Mouse (Mus musculus) Patski (cell line): ENCODE measurements around the gene Kif26a. TPM values are rescaled to one million over a fixed set of nuclear protein-coding genes. Genes with fewer than 3 reads are reported as not detected.

Experiments used
- ATAC-seq: fragments of 100-300 bp; one replicate; pipeline ENCODE4 v1.8.0; 2021
- CTCF ChIA-PET: fragments of 350-600 bp; sonication (Branson Sonifier 250); formaldehyde crosslinking; loops from one replicate; lab custom pipeline; 2022; ENCODE audit warnings: inconsistent platforms; lab: Charles Lee
- POLR2A ChIA-PET: fragments of 350-600 bp; sonication (Branson Sonifier 250); formaldehyde crosslinking; loops from one replicate; lab custom pipeline; 2022; ENCODE audit warnings: antibody characterized with exemption, inconsistent platforms; lab: Charles Lee
- DNase-seq: peaks from one replicate; pipeline ENCODE4 v3.0.0-alpha.2; 2011; ENCODE audit warnings: low read depth, low spot score
- H3K27me3 ChIP-seq: fragments of 371-371 bp; one replicate; pipeline ENCODE4 v1.5.1; 2021
- CTCF ChIP-seq: fragments of 100-300 bp; IDR thresholded peaks from one replicate; pipeline ENCODE4 v1.5.1; 2021
- in situ Hi-C: fragments of 300-500 bp; cut with MboI; formaldehyde crosslinking; loops from 3 replicates; pipeline ENCODE4 v1.11.1; 2018; ENCODE audit warnings: low pct_unique_long_range_greater_than_20kb, mixed read lengths
- polyA plus RNA-seq: library from polyadenylated mRNA; unstranded; gene quantifications from one replicate; pipeline ENCODE4 v1.2.3, GENCODE M21; 2021

Gene Kif26a
- polyA plus RNA-seq, 1 experiment from 2014 or later = 13.5 TPM

GRCm38 (mm10) chr12:112183675-112184074 lies 37.7 kb downstream of the Kif26a start:
- DNase-seq = peak; percentile 28
- H3K27me3 ChIP-seq = no peaks in the 10 kb centered on the region
- in situ Hi-C loops = no loop called here

GRCm38 (mm10) chr12:112184390-112184789 lies 38.4 kb downstream of the Kif26a start:
- ChIA-PET POLR2A (interaction anchor here (1.4 kb wide), 1 partner anchor 23 kb away, joined by 3 read pairs; no protein-coding TSS in a partner anchor), CTCF (no interaction called here)
- no peaks in the 10 kb centered on the region for H3K27me3 ChIP-seq
- ATAC-seq = no peak
- in situ Hi-C loops = no loop called here
- no peak for TF ChIP-seq CTCF
- DNase-seq = no peak

More at GRCm38 (mm10) chr12:112183675-112184074, 37.7 kb downstream of the Kif26a start:
- ATAC-seq = peak; percentile 32
- POLR2A ChIA-PET = interaction anchor here (1.4 kb wide), 1 partner anchor 24 kb away, joined by 3 read pairs; no protein-coding TSS in a partner anchor
- CTCF ChIA-PET = no interaction called here
- no peak for TF ChIP-seq CTCF

DNA sequence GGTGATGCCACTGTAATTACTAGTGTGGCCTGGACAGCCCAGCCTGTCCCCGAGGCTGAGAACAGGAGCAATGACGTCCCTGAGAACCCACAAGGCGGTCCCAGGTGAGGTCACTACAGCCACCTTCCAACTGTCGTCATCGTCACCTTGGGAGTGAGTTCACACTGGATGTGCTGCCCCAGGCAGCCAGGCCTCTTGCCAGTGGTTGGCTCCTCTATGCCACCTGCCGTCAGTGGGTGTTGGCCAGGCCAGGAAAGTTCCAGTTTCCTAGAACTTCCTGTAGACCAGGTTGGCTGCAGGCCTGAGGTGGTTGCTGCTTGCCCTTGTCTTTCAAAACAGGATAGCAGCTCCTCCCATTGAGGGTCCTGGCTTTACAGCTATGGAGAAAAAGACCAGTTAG lies 40.9 kb downstream of the Kif26a start:
- no peak for TF ChIP-seq CTCF
- DNase-seq = no peak
- ChIA-PET CTCF (no interaction called here), POLR2A (no interaction called here)
- in situ Hi-C loops = no loop called here
- ATAC-seq = no peak
- H3K27me3 ChIP-seq = no peaks in the 10 kb centered on the region

DNA sequence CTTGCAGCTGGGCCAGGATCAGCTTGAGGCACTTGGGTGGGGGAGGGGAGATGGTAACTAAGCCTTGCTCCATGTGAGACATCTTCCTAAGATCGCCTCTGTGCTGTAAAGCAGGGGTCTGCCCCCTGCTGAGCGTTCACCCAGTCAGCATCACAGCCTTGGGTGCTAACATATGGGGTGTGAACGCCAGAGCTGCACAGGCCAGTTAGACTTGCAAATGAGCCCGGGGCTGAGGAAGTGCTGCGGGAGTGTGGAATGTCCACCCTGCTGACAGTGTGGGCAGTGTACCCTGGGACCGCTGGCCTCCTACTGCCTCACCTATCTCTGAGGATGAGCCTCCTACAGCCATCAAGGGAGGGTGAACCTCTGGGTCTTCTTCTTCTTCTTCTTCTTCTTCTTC lies 45.7 kb downstream of the Kif26a start:
- TF ChIP-seq CTCF = no peak
- no peak for ATAC-seq
- H3K27me3 ChIP-seq = no peaks in the 10 kb centered on the region
- ChIA-PET POLR2A (no interaction called here), CTCF (no interaction called here)
- in situ Hi-C loops = no loop called here
- DNase-seq = no peak

GRCm38 (mm10) chr12:112195019-112195418 lies 49.0 kb downstream of the Kif26a start:
- ATAC-seq (no peak), DNase-seq (no peak)
- no peak for TF ChIP-seq CTCF
- ChIA-PET CTCF (no interaction called here), POLR2A (no interaction called here)
- no peaks in the 10 kb centered on the region for H3K27me3 ChIP-seq
- in situ Hi-C loops = no loop called here

- ATAC-seq (no peak), DNase-seq (no peak)
- ChIA-PET CTCF (no interaction called here), POLR2A (no interaction called here)
- no peak for TF ChIP-seq CTCF
- in situ Hi-C loops = no loop called here
- no peaks in the 10 kb centered on the region for H3K27me3 ChIP-seq
Measured at GRCm38 (mm10) chr12:112196562-112196961, 50.6 kb downstream of the Kif26a start.

DNA sequence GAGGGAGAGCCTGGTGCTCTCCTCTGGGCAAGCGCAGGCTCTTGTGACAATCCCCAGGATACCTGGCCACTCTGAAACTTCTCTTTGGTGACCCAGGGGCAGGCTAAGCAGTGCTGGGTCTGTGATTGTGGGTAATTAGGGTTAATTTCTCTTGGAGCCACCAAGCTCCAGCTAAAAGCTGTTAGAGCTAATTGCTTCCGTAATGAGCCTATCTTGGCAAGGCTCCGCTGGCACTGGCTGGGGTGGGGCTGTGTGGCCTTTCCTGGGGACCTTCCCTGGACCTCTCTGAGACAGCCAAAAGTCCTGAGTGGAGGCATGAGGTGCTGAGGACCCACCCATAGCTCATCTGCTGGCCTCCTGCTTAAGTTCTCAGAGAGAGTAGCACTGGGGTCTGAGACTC lies 53.4 kb downstream of the Kif26a start:
- in situ Hi-C loops = no loop called here
- no peak for DNase-seq
- POLR2A ChIA-PET = no interaction called here
- H3K27me3 ChIP-seq = no peaks in the 10 kb centered on the region
- no peak for ATAC-seq
- TF ChIP-seq CTCF = no peak
- CTCF ChIA-PET = no interaction called here

DNA sequence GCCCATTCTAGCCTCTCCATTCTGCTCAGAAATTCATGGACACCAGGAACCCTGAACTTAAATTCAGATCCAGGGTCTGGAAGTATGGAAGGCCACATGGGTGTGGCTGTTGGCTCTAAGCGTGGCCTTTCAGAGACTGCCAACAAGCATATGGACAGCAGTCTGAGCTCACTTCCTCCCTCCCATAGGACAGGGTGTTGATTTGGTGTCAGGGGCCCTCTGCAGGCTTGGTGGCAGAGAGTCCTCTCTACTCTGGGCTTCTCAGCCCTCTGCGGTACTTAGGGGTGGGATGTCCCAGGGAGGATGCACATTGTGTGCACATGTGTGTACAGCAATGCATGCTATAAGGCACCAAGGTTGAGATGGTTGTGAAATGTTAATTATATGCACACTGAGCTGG lies 54.0 kb downstream of the Kif26a start:
- ChIA-PET CTCF (no interaction called here), POLR2A (no interaction called here)
- H3K27me3 ChIP-seq = no peaks in the 10 kb centered on the region
- TF ChIP-seq CTCF = no peak
- in situ Hi-C loops = no loop called here
- ATAC-seq (no peak), DNase-seq (no peak)

DNA sequence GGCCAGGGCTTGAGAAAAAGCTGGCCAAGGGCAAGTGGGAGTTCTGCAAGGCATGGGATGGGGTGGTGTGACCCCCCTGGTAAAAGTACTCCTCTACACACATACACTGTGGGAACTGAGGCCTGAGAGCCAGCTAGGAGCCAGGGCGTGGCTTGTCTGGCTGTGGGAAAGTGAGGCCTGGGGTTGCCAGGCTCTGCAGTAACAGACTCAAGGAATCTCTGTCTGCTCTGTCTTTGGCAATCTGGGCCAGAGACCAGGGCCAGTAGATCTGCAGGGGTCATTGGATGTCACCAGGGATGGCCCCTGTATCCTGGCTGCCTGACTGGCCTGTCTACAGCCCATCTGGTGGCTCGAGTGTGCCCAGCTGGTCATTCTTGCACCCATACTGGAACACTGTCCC lies 61.2 kb downstream of the Kif26a start:
- ATAC-seq (no peak), DNase-seq (no peak)
- in situ Hi-C loops = no loop called here
- POLR2A ChIA-PET = interaction anchor here (0.7 kb wide), 1 partner anchor 24 kb away, joined by 3 read pairs; no protein-coding TSS in a partner anchor
- CTCF ChIA-PET = no interaction called here
- H3K27me3 ChIP-seq = no peaks in the 10 kb centered on the region
- TF ChIP-seq CTCF = no peak

- POLR2A ChIA-PET = interaction anchor here (0.7 kb wide), 1 partner anchor 24 kb away, joined by 3 read pairs; no protein-coding TSS in a partner anchor
- in situ Hi-C loops = no loop called here
- CTCF ChIA-PET = no interaction called here
- TF ChIP-seq CTCF = no peak
- DNase-seq (no peak), ATAC-seq (no peak)
- H3K27me3 ChIP-seq = no peaks in the 10 kb centered on the region
Measured at GRCm38 (mm10) chr12:112207734-112208133, 61.7 kb downstream of the Kif26a start.

DNA sequence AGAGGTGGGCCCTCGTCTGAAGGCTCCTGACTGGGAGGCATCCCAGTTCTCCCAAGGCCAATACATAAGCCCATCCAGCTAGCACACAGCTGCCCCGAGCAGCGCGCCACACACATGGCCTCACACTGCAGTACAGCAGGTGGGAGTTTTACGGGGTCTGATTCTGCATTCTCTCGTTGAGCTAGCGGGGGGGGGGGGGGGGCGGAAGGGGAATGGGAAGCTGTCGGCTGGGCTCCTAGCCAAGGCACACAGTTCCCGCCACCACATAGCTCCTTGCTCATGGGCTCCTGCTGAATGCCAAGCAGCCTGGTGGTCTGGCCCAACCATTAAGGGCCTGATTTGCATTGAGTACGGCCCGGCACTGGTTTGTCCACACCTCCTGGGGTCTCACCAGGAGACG lies 64.6 kb downstream of the Kif26a start:
- POLR2A ChIA-PET = no interaction called here
- ATAC-seq = no peak
- CTCF ChIA-PET = no interaction called here
- no peak for TF ChIP-seq CTCF
- H3K27me3 ChIP-seq = no peaks in the 10 kb centered on the region
- in situ Hi-C loops = no loop called here
- no peak for DNase-seq

- DNase-seq (no peak), ATAC-seq (no peak)
- in situ Hi-C loops = no loop called here
- ChIA-PET CTCF (no interaction called here), POLR2A (no interaction called here)
- TF ChIP-seq CTCF = no peak
- H3K27me3 ChIP-seq = no peaks in the 10 kb centered on the region
Measured at GRCm38 (mm10) chr12:112214441-112214857, 68.4 kb downstream of the Kif26a start.
